Mouse (Mus musculus) MEL (cell line): ENCODE measurements at regions not wholly inside any gene's neighbourhood (a gene's known extent, or its start where the extent isn't known, plus 50 kb on each side); places are given as distances from the start of the nearest gene placed in this dataset.

Experiments used
- DNase-seq: peaks from one replicate; pipeline ENCODE4 v3.0.0; 2011; ENCODE audit warnings: low read depth, low spot score
- H3K27ac ChIP-seq: 2 replicates; pipeline ENCODE4 v1.5.1; 2012; ENCODE audit warnings: low read depth, mild to moderate bottlenecking, control low read depth, low read length, moderate library complexity; ENCODE audit not compliant: control insufficient read depth
- H3K27me3 ChIP-seq, 2 experiments: fragments of 150-350 bp in 1 of 2; sonication (generic) in 1 of 2; 2 replicates each; pipeline ENCODE4 v1.6.1; 2012; ENCODE audit warnings: low read length in 2 of 2, mild to moderate bottlenecking in 2 of 2, improper control_type of control experiment in 1 of 2, moderate library complexity in 1 of 2; ENCODE audit not compliant: insufficient read depth in 2 of 2, control insufficient read depth in 1 of 2
- H3K36me3 ChIP-seq, 2 experiments: 2 replicates each; pipeline ENCODE4 v1.6.1; 2012 to 2014; ENCODE audit warnings: low read length in 2 of 2, improper control_type of control experiment in 1 of 2, inconsistent platforms in 1 of 2, mild to moderate bottlenecking in 1 of 2; ENCODE audit not compliant: insufficient read depth in 2 of 2, control insufficient read depth in 1 of 2
- H3K4me1 ChIP-seq, 2 experiments: fragments of 150-350 bp in 1 of 2; sonication (generic) in 1 of 2; 2 replicates each; pipeline ENCODE4 v1.6.1; 2012; ENCODE audit warnings: low read length in 2 of 2, improper control_type of control experiment in 1 of 2, mild to moderate bottlenecking in 1 of 2; ENCODE audit not compliant: insufficient read depth in 2 of 2, control insufficient read depth in 1 of 2
- H3K4me3 ChIP-seq, 2 experiments: fragments of 150-350 bp in 1 of 2; sonication (generic) in 1 of 2; 2 replicates each; pipeline ENCODE4 v1.5.1; 2012; ENCODE audit warnings: low read depth in 2 of 2, low read length in 2 of 2, mild to moderate bottlenecking in 2 of 2, moderate library complexity in 2 of 2, control low read depth in 1 of 2, improper control_type of control experiment in 1 of 2; ENCODE audit not compliant: control insufficient read depth in 1 of 2, insufficient read depth in 1 of 2
- H3K79me2 ChIP-seq: 2 replicates; pipeline ENCODE4 v1.6.1; 2012; ENCODE audit warnings: mild to moderate bottlenecking, low read length, moderate library complexity; ENCODE audit not compliant: control insufficient read depth, poor library complexity, insufficient read depth
- H3K9ac ChIP-seq: 2 replicates; pipeline ENCODE4 v1.6.1; 2012; ENCODE audit warnings: low read depth, mild to moderate bottlenecking, control low read depth, low read length, moderate library complexity; ENCODE audit not compliant: control insufficient read depth, poor library complexity, severe bottlenecking
- H3K9me3 ChIP-seq: fragments of 150-350 bp; sonication (generic); replicated peaks from 2 replicates; pipeline ENCODE4 v1.6.1; 2012; ENCODE audit warnings: mild to moderate bottlenecking, low read length, improper control_type of control experiment, moderate library complexity; ENCODE audit not compliant: insufficient read depth
- BHLHE40 ChIP-seq: IDR thresholded peaks from 2 replicates; pipeline ENCODE4 v1.6.1; 2012; ENCODE audit warnings: low read depth, mild to moderate bottlenecking, inconsistent platforms, low read length, improper control_type of control experiment, borderline replicate concordance
- CHD1 ChIP-seq: IDR thresholded peaks from 2 replicates; pipeline ENCODE4 v1.6.1; 2012; ENCODE audit warnings: low read depth, mild to moderate bottlenecking, inconsistent platforms, low read length, improper control_type of control experiment
- CTCF ChIP-seq, 3 experiments: IDR thresholded peaks in 2 of 3; conservative IDR thresholded peaks in 1 of 3; 2 replicates each; pipeline ENCODE4 v1.5.1; 2011 to 2012; ENCODE audit warnings: low read length in 3 of 3, low read depth in 2 of 3, mild to moderate bottlenecking in 2 of 3, improper control_type of control experiment in 1 of 3, inconsistent platforms in 1 of 3, mixed read lengths in 1 of 3, moderate library complexity in 1 of 3; ENCODE audit not compliant: control insufficient read depth in 1 of 3, insufficient read depth in 1 of 3, poor library complexity in 1 of 3, severe bottlenecking in 1 of 3
- ELF1 ChIP-seq: IDR thresholded peaks from 2 replicates; pipeline ENCODE4 v1.6.1; 2014; ENCODE audit warnings: low read depth, mild to moderate bottlenecking, inconsistent platforms, low read length, improper control_type of control experiment, moderate library complexity
- EP300 ChIP-seq, 2 experiments: IDR thresholded peaks; 2 replicates each; pipeline ENCODE4 v1.6.1; 2011; ENCODE audit warnings: improper control_type of control experiment in 2 of 2, low read length in 2 of 2, low read depth in 1 of 2, mild to moderate bottlenecking in 1 of 2
- HCFC1 ChIP-seq: IDR thresholded peaks from 2 replicates; pipeline ENCODE4 v1.6.1; 2012; ENCODE audit warnings: low read depth, mild to moderate bottlenecking, inconsistent platforms, low read length, improper control_type of control experiment, moderate library complexity
- KAT2A ChIP-seq: conservative IDR thresholded peaks from 2 replicates; pipeline ENCODE4 v1.6.1; 2012; ENCODE audit warnings: low read depth, low read length, improper control_type of control experiment, inconsistent platforms
- MAFK ChIP-seq: IDR thresholded peaks from 2 replicates; pipeline ENCODE4 v1.6.1; 2011; ENCODE audit warnings: low read depth, mild to moderate bottlenecking, low read length, improper control_type of control experiment, borderline replicate concordance
- MEF2A ChIP-seq: IDR thresholded peaks from 2 replicates; pipeline ENCODE4 v1.6.1; 2014; ENCODE audit warnings: low read depth, mild to moderate bottlenecking, inconsistent platforms, low read length, improper control_type of control experiment; ENCODE audit not compliant: poor library complexity, insufficient replicate concordance, severe bottlenecking; ENCODE audit errors: extremely low read depth
- MYC ChIP-seq: IDR thresholded peaks from 2 replicates; pipeline ENCODE4 v1.6.1; 2011; ENCODE audit warnings: low read depth, mild to moderate bottlenecking, low read length, improper control_type of control experiment, moderate library complexity
- NRF1 ChIP-seq: IDR thresholded peaks from 2 replicates; pipeline ENCODE4 v1.6.1; 2014; ENCODE audit warnings: low read depth, mild to moderate bottlenecking, inconsistent platforms, low read length, improper control_type of control experiment, moderate library complexity; ENCODE audit not compliant: poor library complexity, insufficient read depth, severe bottlenecking
- POLR2A ChIP-seq, 2 experiments: IDR thresholded peaks; 2 replicates each; pipeline ENCODE4 v1.6.1; 2011 to 2012; ENCODE audit warnings: low read length in 2 of 2, mild to moderate bottlenecking in 2 of 2, control low read depth in 1 of 2, improper control_type of control experiment in 1 of 2, low read depth in 1 of 2, moderate library complexity in 1 of 2; ENCODE audit not compliant: control insufficient read depth in 1 of 2, insufficient read depth in 1 of 2, poor library complexity in 1 of 2
- POLR2AphosphoS5 ChIP-seq: IDR thresholded peaks from 2 replicates; pipeline ENCODE4 v1.6.1; 2012; ENCODE audit warnings: low read depth, borderline replicate concordance, mild to moderate bottlenecking, inconsistent platforms, low read length, moderate library complexity, mixed read lengths
- RAD21 ChIP-seq: IDR thresholded peaks from 2 replicates; pipeline ENCODE4 v1.6.1; 2011; ENCODE audit warnings: mild to moderate bottlenecking, low read depth, low read length, improper control_type of control experiment
- RCOR1 ChIP-seq: IDR thresholded peaks from 2 replicates; pipeline ENCODE4 v1.6.1; 2012; ENCODE audit warnings: low read depth, mild to moderate bottlenecking, inconsistent platforms, low read length, improper control_type of control experiment
- SMC3 ChIP-seq: IDR thresholded peaks from 2 replicates; pipeline ENCODE4 v1.6.1; 2011; ENCODE audit warnings: low read depth, low read length, improper control_type of control experiment
- TAL1 ChIP-seq: IDR thresholded peaks from 2 replicates; pipeline ENCODE4 v1.6.1; 2012; ENCODE audit warnings: mild to moderate bottlenecking, inconsistent platforms, low read length, moderate library complexity, mixed read lengths
- TBP ChIP-seq: IDR thresholded peaks from 2 replicates; pipeline ENCODE4 v1.8.0; 2011; ENCODE audit warnings: low read depth, low read length, improper control_type of control experiment
- TCF12 ChIP-seq: IDR thresholded peaks from 2 replicates; pipeline ENCODE4 v1.6.1; 2014; ENCODE audit warnings: low read depth, mild to moderate bottlenecking, inconsistent platforms, low read length, improper control_type of control experiment, moderate library complexity
- UBTF ChIP-seq: IDR thresholded peaks from 2 replicates; pipeline ENCODE4 v1.6.1; 2012; ENCODE audit warnings: low read depth, mild to moderate bottlenecking, inconsistent platforms, low read length, improper control_type of control experiment, moderate library complexity, borderline replicate concordance; ENCODE audit not compliant: insufficient read depth
- USF1 ChIP-seq: IDR thresholded peaks from 2 replicates; pipeline ENCODE4 v1.6.1; 2014; ENCODE audit warnings: low read depth, mild to moderate bottlenecking, inconsistent platforms, low read length, improper control_type of control experiment, moderate library complexity
- ZC3H11A ChIP-seq: IDR thresholded peaks from 2 replicates; pipeline ENCODE4 v1.6.1; 2012; ENCODE audit warnings: low read depth, mild to moderate bottlenecking, inconsistent platforms, low read length, improper control_type of control experiment
- ZKSCAN1 ChIP-seq: IDR thresholded peaks from 2 replicates; pipeline ENCODE4 v1.6.1; 2012; ENCODE audit warnings: low read depth, mild to moderate bottlenecking, inconsistent platforms, low read length, improper control_type of control experiment, moderate library complexity
- ZMIZ1 ChIP-seq: IDR thresholded peaks from 2 replicates; pipeline ENCODE4 v1.6.1; 2012; ENCODE audit warnings: low read depth, mild to moderate bottlenecking, inconsistent platforms, low read length, improper control_type of control experiment, moderate library complexity
- ZNF384 ChIP-seq: IDR thresholded peaks from 2 replicates; pipeline ENCODE4 v1.6.1; 2012; ENCODE audit warnings: low read depth, mild to moderate bottlenecking, inconsistent platforms, low read length, improper control_type of control experiment

GRCm38 (mm10) chr6:14521321-14521720 lies 233.8 kb downstream of the Ppp1r3a start:
- Histone ChIP-seq H3K4me1 (no peaks in the 10 kb centered on the region), H3K9ac (no peak overlapping the region), H3K36me3 (no peaks in the 10 kb centered on the region), H3K9me3 (no peaks in the 10 kb centered on the region), H3K27ac (no peak overlapping the region), H3K27me3 (no peaks in the 10 kb centered on the region), H3K4me3 (no peak overlapping the region), H3K79me2 (no peaks in the 10 kb centered on the region)
- DNase-seq = no peak
- TF ChIP-seq TBP = no peak
- TF ChIP-seq TCF12 = no peak
- TF ChIP-seq UBTF = no peak
- no peak for TF ChIP-seq NRF1

DNA sequence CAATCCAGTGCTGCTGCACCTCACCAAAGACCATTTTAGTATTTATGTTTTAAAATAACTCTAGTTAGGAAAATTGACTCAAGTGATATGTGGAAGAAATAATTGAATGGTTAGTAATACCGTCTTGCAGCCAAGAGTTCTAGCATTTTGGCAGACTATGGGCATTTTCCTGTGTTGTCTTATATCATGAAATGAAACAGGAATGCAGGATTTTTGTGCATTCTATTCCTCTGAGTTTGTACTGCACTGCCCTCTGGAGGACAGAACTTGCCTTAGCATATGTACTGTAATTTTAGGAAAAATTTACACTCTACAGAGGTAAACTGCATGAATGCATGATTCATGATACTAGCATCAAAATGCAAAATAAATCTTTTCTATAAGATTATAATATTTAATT lies 250.9 kb downstream of the Ppp1r3a start:
- H3K27ac ChIP-seq = no peak overlapping the region
- no peaks in the 10 kb centered on the region for H3K79me2 ChIP-seq
- H3K9ac ChIP-seq = no peak overlapping the region
- H3K36me3 ChIP-seq = no peaks in the 10 kb centered on the region
- peak; percentile 36 for DNase-seq
- no peaks in the 10 kb centered on the region for H3K4me1 ChIP-seq
- TF ChIP-seq SMC3 (peak; percentile 81), ZC3H11A (peak; percentile 67), CTCF (IDR thresholded peaks at IDR 0.05 in 2 of 3, conservative IDR thresholded peaks at IDR 0.05 in 1 of 3; ENCODE audit: control insufficient read depth in 1 of 3, insufficient read depth in 1 of 3, low read depth in 2 of 3, low read length in 3 of 3, poor library complexity in 1 of 3, severe bottlenecking in 1 of 3) (peak in 2 of 3 experiments; percentile 43 to 73; a peak in 4 of 6 replicates), RAD21 (peak; percentile 73), EP300 (IDR thresholded peaks at IDR 0.05; ENCODE audit: low read depth in 1 of 2, low read length in 2 of 2) (no peak), MAFK (no peak)
- H3K9me3 ChIP-seq = no peaks in the 10 kb centered on the region
- no peaks in the 10 kb centered on the region for H3K27me3 ChIP-seq
- no peak overlapping the region for H3K4me3 ChIP-seq

DNA sequence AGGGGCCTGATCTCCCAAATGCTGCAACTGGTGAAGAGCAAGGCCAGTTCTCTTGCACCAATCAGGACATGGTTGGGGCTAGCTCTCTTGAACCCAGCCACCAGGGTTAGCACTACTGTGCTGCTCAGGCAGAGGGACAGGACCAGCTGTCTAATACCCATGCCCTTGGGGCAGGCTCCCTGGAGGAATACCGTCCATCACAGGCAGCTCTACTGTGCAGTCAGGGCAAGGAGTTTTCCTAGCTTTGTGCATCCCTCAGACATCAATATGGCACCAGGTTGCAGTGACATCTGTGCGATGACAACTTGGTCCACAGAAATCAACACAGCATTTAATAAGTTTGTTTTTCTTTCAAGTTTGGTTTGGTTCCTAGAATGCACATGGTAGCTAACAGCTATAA lies 254.4 kb downstream of the Ppp1r3a start:
- Histone ChIP-seq H3K27ac (no peak overlapping the region), H3K36me3 (no peaks in the 10 kb centered on the region), H3K79me2 (no peaks in the 10 kb centered on the region), H3K9ac (no peak overlapping the region), H3K4me1 (no peaks in the 10 kb centered on the region), H3K4me3 (no peak overlapping the region), H3K9me3 (no peaks in the 10 kb centered on the region), H3K27me3 (no peaks in the 10 kb centered on the region)
- DNase-seq = no peak
- no peak for TF ChIP-seq TCF12
- TF ChIP-seq ZC3H11A = no peak
- TF ChIP-seq ELF1 = no peak
- no peak for TF ChIP-seq CHD1
- no peak for TF ChIP-seq MEF2A
- TF ChIP-seq POLR2AphosphoS5 = no peak
- no peak for TF ChIP-seq UBTF
- TF ChIP-seq USF1 = no peak
- TF ChIP-seq MYC = no peak
- no peak for TF ChIP-seq RCOR1
- no peak for TF ChIP-seq TBP
- no peak for TF ChIP-seq ZKSCAN1
- no peak for TF ChIP-seq BHLHE40
- no peak for TF ChIP-seq TAL1
- TF ChIP-seq ZNF384 = no peak
- TF ChIP-seq HCFC1 = no peak
- TF ChIP-seq POLR2A (IDR thresholded peaks at IDR 0.05; ENCODE audit: control insufficient read depth in 1 of 2, insufficient read depth in 1 of 2, low read depth in 1 of 2, low read length in 2 of 2, poor library complexity in 1 of 2) = no peak
- no peak for TF ChIP-seq ZMIZ1
- TF ChIP-seq KAT2A = no peak
